8 mouse cellular contexts compared by ENCODE assay signal in genomic region chr17:80577214-80577613, GRCm38 (mm10). TPM values are rescaled to one million over a fixed set of nuclear protein-coding genes. Genes with fewer than 3 reads are reported as not detected.
DNase-seq lines count a peak whose midpoint lies in the region; ATAC-seq lines count a peak whose summit lies in the region.

No protein-coding gene starts in this region.

- H3K27me3 ChIP-seq in forebrain, embryonic 13.5 days, result no peaks in the 10 kb centered on the region
- peaks cover 24% of the 10 kb centered on the region for H3K27me3 ChIP-seq in megakaryocyte, embryonic 14.5 days (replicated peaks)

- WGBS in forebrain, embryonic 13.5 days, result 0% methylated on average over 30 of the region's 30 CpGs

- intact Hi-C loops in left cerebral cortex, postnatal 14 days (cut with DNase I), result no loop called here

- peak overlapping the region; percentile 89 for H3K4me2 ChIP-seq in forebrain, embryonic 13.5 days

- peak overlapping the region; percentile 67 for H3K9ac ChIP-seq in forebrain, embryonic 13.5 days

- peaks cover 17% of the 10 kb centered on the region; the same call in 1 of the 2 replicates for H3K4me1 ChIP-seq in forebrain, embryonic 13.5 days
- peaks cover 9% of the 10 kb centered on the region for H3K4me1 ChIP-seq in megakaryocyte, embryonic 14.5 days

- peak; percentile 63 for DNase-seq in CD4-positive, CD25-positive, alpha-beta regulatory T cell, adult 2 months (ENCODE audit: low read depth, low spot score)
- peak; percentile 33 to 36 for DNase-seq in adrenal gland, adult 18-20 months (ENCODE audit: low spot score in 2 of 2)
- DNase-seq in induced T-regulatory cell, adult 2 months (ENCODE audit: low read depth), result peak; percentile 50
- DNase-seq in left cerebral cortex, postnatal 14 days (ENCODE audit: low spot score in 2 of 2), result peak; percentile 82 to 89
- DNase-seq in right cerebral cortex, postnatal 25 days, result peak; percentile 72
- DNase-seq in MN1 (ENCODE audit: low spot score), result no peak

- no peaks in the 10 kb centered on the region for H3K9me3 ChIP-seq in forebrain, embryonic 13.5 days (replicated peaks)
- H3K9me3 ChIP-seq in megakaryocyte, embryonic 14.5 days, result peaks cover 8% of the 10 kb centered on the region

- H3K36me3 ChIP-seq in forebrain, embryonic 13.5 days (ENCODE audit: poor library complexity, severe bottlenecking), result peaks cover 18% of the 10 kb centered on the region
- H3K36me3 ChIP-seq in megakaryocyte, embryonic 14.5 days (replicated peaks; ENCODE audit: low read length), result peaks cover 2% of the 10 kb centered on the region

- H3K27ac ChIP-seq in forebrain, embryonic 13.5 days, result no peak overlapping the region; the same call in 1 of the 2 replicates

- ATAC-seq in forebrain, embryonic 13.5 days, result peak; percentile 96

- peak overlapping the region; percentile 50 for H3K4me3 ChIP-seq in forebrain, embryonic 13.5 days
- H3K4me3 ChIP-seq in megakaryocyte, embryonic 14.5 days (replicated peaks), result peak overlapping the region; percentile 87

RNA-seq across cellular contexts. Expression of gene Cdkl4, which starts 0.4 kb away (rescaled TPM):
- total RNA-seq in adrenal gland, adult 18-20 months (2021), result under 1 TPM; 0.10 TPM
- polyA plus RNA-seq in forebrain, embryonic 13.5 days (2015; fragmentation: Nextera tagmentation; extraction: Ambion mirVana), result 1.5 and 3.6 TPM in 2 replicates
- total RNA-seq in left cerebral cortex, postnatal 14 days (2021), result 10 to 100 TPM; 16.4 to 20.4 TPM
- 0.13 TPM in 1 of 2 replicates, not detected in the other for polyA plus RNA-seq in megakaryocyte, embryonic 14.5 days (2012; ENCODE audit: insufficient read depth, low replicate concordance)

Comparison
In these comparisons a context has a peak if more than half of its experiments do, and no peak if none do; other contexts are left out.
1. RNA of gene Cdkl4, which starts 0.4 kb away (total RNA-seq): 16.4 to 20.4 TPM in left cerebral cortex, postnatal 14 days; 0.10 TPM in adrenal gland, adult 18-20 months; every median in the first group is over 10 times any median in the second.